Mouse (Mus musculus) MEL (cell line): ENCODE measurements at regions not wholly inside any gene's neighbourhood (a gene's known extent, or its start where the extent isn't known, plus 50 kb on each side); places are given as distances from the start of the nearest gene placed in this dataset.

ENCODE experiments used
- DNase-seq: peaks from one replicate; pipeline ENCODE4 v3.0.0; 2011; ENCODE audit warnings: low read depth, low spot score
- H3K27ac ChIP-seq: 2 replicates; pipeline ENCODE4 v1.5.1; 2012; ENCODE audit warnings: low read depth, mild to moderate bottlenecking, control low read depth, low read length, moderate library complexity; ENCODE audit not compliant: control insufficient read depth
- H3K27me3 ChIP-seq, 2 experiments: fragments of 150-350 bp in 1 of 2; sonication (generic) in 1 of 2; 2 replicates each; pipeline ENCODE4 v1.6.1; 2012; ENCODE audit warnings: low read length in 2 of 2, mild to moderate bottlenecking in 2 of 2, improper control_type of control experiment in 1 of 2, moderate library complexity in 1 of 2; ENCODE audit not compliant: insufficient read depth in 2 of 2, control insufficient read depth in 1 of 2
- H3K36me3 ChIP-seq, 2 experiments: 2 replicates each; pipeline ENCODE4 v1.6.1; 2012 to 2014; ENCODE audit warnings: low read length in 2 of 2, improper control_type of control experiment in 1 of 2, inconsistent platforms in 1 of 2, mild to moderate bottlenecking in 1 of 2; ENCODE audit not compliant: insufficient read depth in 2 of 2, control insufficient read depth in 1 of 2
- H3K4me1 ChIP-seq, 2 experiments: fragments of 150-350 bp in 1 of 2; sonication (generic) in 1 of 2; 2 replicates each; pipeline ENCODE4 v1.6.1; 2012; ENCODE audit warnings: low read length in 2 of 2, improper control_type of control experiment in 1 of 2, mild to moderate bottlenecking in 1 of 2; ENCODE audit not compliant: insufficient read depth in 2 of 2, control insufficient read depth in 1 of 2
- H3K4me3 ChIP-seq, 2 experiments: fragments of 150-350 bp in 1 of 2; sonication (generic) in 1 of 2; 2 replicates each; pipeline ENCODE4 v1.5.1; 2012; ENCODE audit warnings: low read depth in 2 of 2, low read length in 2 of 2, mild to moderate bottlenecking in 2 of 2, moderate library complexity in 2 of 2, control low read depth in 1 of 2, improper control_type of control experiment in 1 of 2; ENCODE audit not compliant: control insufficient read depth in 1 of 2, insufficient read depth in 1 of 2
- H3K79me2 ChIP-seq: 2 replicates; pipeline ENCODE4 v1.6.1; 2012; ENCODE audit warnings: mild to moderate bottlenecking, low read length, moderate library complexity; ENCODE audit not compliant: control insufficient read depth, poor library complexity, insufficient read depth
- H3K9ac ChIP-seq: 2 replicates; pipeline ENCODE4 v1.6.1; 2012; ENCODE audit warnings: low read depth, mild to moderate bottlenecking, control low read depth, low read length, moderate library complexity; ENCODE audit not compliant: control insufficient read depth, poor library complexity, severe bottlenecking
- H3K9me3 ChIP-seq: fragments of 150-350 bp; sonication (generic); replicated peaks from 2 replicates; pipeline ENCODE4 v1.6.1; 2012; ENCODE audit warnings: mild to moderate bottlenecking, low read length, improper control_type of control experiment, moderate library complexity; ENCODE audit not compliant: insufficient read depth
- CHD1 ChIP-seq: IDR thresholded peaks from 2 replicates; pipeline ENCODE4 v1.6.1; 2012; ENCODE audit warnings: low read depth, mild to moderate bottlenecking, inconsistent platforms, low read length, improper control_type of control experiment
- E2F4 ChIP-seq: IDR thresholded peaks from 2 replicates; pipeline ENCODE4 v1.6.1; 2011; ENCODE audit warnings: low read depth, low read length, improper control_type of control experiment, borderline replicate concordance
- ELF1 ChIP-seq: IDR thresholded peaks from 2 replicates; pipeline ENCODE4 v1.6.1; 2014; ENCODE audit warnings: low read depth, mild to moderate bottlenecking, inconsistent platforms, low read length, improper control_type of control experiment, moderate library complexity
- EP300 ChIP-seq, 2 experiments: IDR thresholded peaks; 2 replicates each; pipeline ENCODE4 v1.6.1; 2011; ENCODE audit warnings: improper control_type of control experiment in 2 of 2, low read length in 2 of 2, low read depth in 1 of 2, mild to moderate bottlenecking in 1 of 2
- ETS1 ChIP-seq: IDR thresholded peaks from 2 replicates; pipeline ENCODE4 v1.6.1; 2012; ENCODE audit warnings: low read depth, mild to moderate bottlenecking, inconsistent platforms, low read length, improper control_type of control experiment, moderate library complexity
- GABPA ChIP-seq: IDR thresholded peaks from 2 replicates; pipeline ENCODE4 v1.6.1; 2012; ENCODE audit warnings: low read depth, mild to moderate bottlenecking, inconsistent platforms, low read length, improper control_type of control experiment, moderate library complexity
- JUND ChIP-seq: IDR thresholded peaks from 2 replicates; pipeline ENCODE4 v1.6.1; 2011; ENCODE audit warnings: low read depth, mild to moderate bottlenecking, improper control_type of control experiment, low read length
- KAT2A ChIP-seq: conservative IDR thresholded peaks from 2 replicates; pipeline ENCODE4 v1.6.1; 2012; ENCODE audit warnings: low read depth, low read length, improper control_type of control experiment, inconsistent platforms
- MAFK ChIP-seq: IDR thresholded peaks from 2 replicates; pipeline ENCODE4 v1.6.1; 2011; ENCODE audit warnings: low read depth, mild to moderate bottlenecking, low read length, improper control_type of control experiment, borderline replicate concordance
- MAX ChIP-seq: IDR thresholded peaks from 2 replicates; pipeline ENCODE4 v1.6.1; 2011; ENCODE audit warnings: low read length, improper control_type of control experiment
- MAZ ChIP-seq: IDR thresholded peaks from 2 replicates; pipeline ENCODE4 v1.6.1; 2012; ENCODE audit warnings: low read depth, mild to moderate bottlenecking, inconsistent platforms, low read length, improper control_type of control experiment
- MXI1 ChIP-seq: IDR thresholded peaks from 2 replicates; pipeline ENCODE4 v1.6.1; 2011; ENCODE audit warnings: mild to moderate bottlenecking, low read depth, low read length, improper control_type of control experiment
- MYB ChIP-seq: IDR thresholded peaks from 2 replicates; pipeline ENCODE4 v1.6.1; 2011; ENCODE audit warnings: mild to moderate bottlenecking, low read depth, low read length, improper control_type of control experiment
- MYC ChIP-seq: IDR thresholded peaks from 2 replicates; pipeline ENCODE4 v1.6.1; 2011; ENCODE audit warnings: low read depth, mild to moderate bottlenecking, low read length, improper control_type of control experiment, moderate library complexity
- NELFE ChIP-seq: IDR thresholded peaks from 2 replicates; pipeline ENCODE4 v1.6.1; 2011; ENCODE audit warnings: low read depth, low read length, improper control_type of control experiment
- NRF1 ChIP-seq: IDR thresholded peaks from 2 replicates; pipeline ENCODE4 v1.6.1; 2014; ENCODE audit warnings: low read depth, mild to moderate bottlenecking, inconsistent platforms, low read length, improper control_type of control experiment, moderate library complexity; ENCODE audit not compliant: poor library complexity, insufficient read depth, severe bottlenecking
- POLR2A ChIP-seq, 2 experiments: IDR thresholded peaks; 2 replicates each; pipeline ENCODE4 v1.6.1; 2011 to 2012; ENCODE audit warnings: low read length in 2 of 2, mild to moderate bottlenecking in 2 of 2, control low read depth in 1 of 2, improper control_type of control experiment in 1 of 2, low read depth in 1 of 2, moderate library complexity in 1 of 2; ENCODE audit not compliant: control insufficient read depth in 1 of 2, insufficient read depth in 1 of 2, poor library complexity in 1 of 2
- RAD21 ChIP-seq: IDR thresholded peaks from 2 replicates; pipeline ENCODE4 v1.6.1; 2011; ENCODE audit warnings: mild to moderate bottlenecking, low read depth, low read length, improper control_type of control experiment
- SIN3A ChIP-seq: IDR thresholded peaks from 2 replicates; pipeline ENCODE4 v1.6.1; 2012; ENCODE audit warnings: low read length, improper control_type of control experiment, inconsistent platforms
- SMC3 ChIP-seq: IDR thresholded peaks from 2 replicates; pipeline ENCODE4 v1.6.1; 2011; ENCODE audit warnings: low read depth, low read length, improper control_type of control experiment
- TCF12 ChIP-seq: IDR thresholded peaks from 2 replicates; pipeline ENCODE4 v1.6.1; 2014; ENCODE audit warnings: low read depth, mild to moderate bottlenecking, inconsistent platforms, low read length, improper control_type of control experiment, moderate library complexity
- USF1 ChIP-seq: IDR thresholded peaks from 2 replicates; pipeline ENCODE4 v1.6.1; 2014; ENCODE audit warnings: low read depth, mild to moderate bottlenecking, inconsistent platforms, low read length, improper control_type of control experiment, moderate library complexity
- ZC3H11A ChIP-seq: IDR thresholded peaks from 2 replicates; pipeline ENCODE4 v1.6.1; 2012; ENCODE audit warnings: low read depth, mild to moderate bottlenecking, inconsistent platforms, low read length, improper control_type of control experiment
- ZKSCAN1 ChIP-seq: IDR thresholded peaks from 2 replicates; pipeline ENCODE4 v1.6.1; 2012; ENCODE audit warnings: low read depth, mild to moderate bottlenecking, inconsistent platforms, low read length, improper control_type of control experiment, moderate library complexity
- ZMIZ1 ChIP-seq: IDR thresholded peaks from 2 replicates; pipeline ENCODE4 v1.6.1; 2012; ENCODE audit warnings: low read depth, mild to moderate bottlenecking, inconsistent platforms, low read length, improper control_type of control experiment, moderate library complexity
- ZNF384 ChIP-seq: IDR thresholded peaks from 2 replicates; pipeline ENCODE4 v1.6.1; 2012; ENCODE audit warnings: low read depth, mild to moderate bottlenecking, inconsistent platforms, low read length, improper control_type of control experiment

- DNase-seq = no peak
- Histone ChIP-seq H3K4me3 (no peak overlapping the region), H3K27ac (no peak overlapping the region), H3K79me2 (no peaks in the 10 kb centered on the region), H3K9ac (no peak overlapping the region), H3K36me3 (no peaks in the 10 kb centered on the region), H3K27me3 (no peaks in the 10 kb centered on the region), H3K4me1 (no peaks in the 10 kb centered on the region), H3K9me3 (no peaks in the 10 kb centered on the region)
- TF ChIP-seq ZC3H11A (no peak), MAZ (no peak), E2F4 (no peak), ETS1 (no peak), MYC (no peak), ELF1 (no peak), MAFK (no peak), KAT2A (no peak), MYB (no peak), TCF12 (no peak), SMC3 (no peak), NELFE (no peak), CHD1 (no peak), ZMIZ1 (no peak), MXI1 (no peak), ZNF384 (no peak), USF1 (no peak), GABPA (no peak), SIN3A (no peak), EP300 (IDR thresholded peaks at IDR 0.05; ENCODE audit: low read depth in 1 of 2, low read length in 2 of 2) (no peak)
These were observed 364.3 kb downstream of the Lmo7 start for GRCm38 (mm10) chr14:102094105-102094504.

- no peaks in the 10 kb centered on the region for H3K27me3 ChIP-seq
- no peak overlapping the region for H3K9ac ChIP-seq
- no peaks in the 10 kb centered on the region for H3K4me1 ChIP-seq
- H3K79me2 ChIP-seq = no peaks in the 10 kb centered on the region
- DNase-seq = no peak
- TF ChIP-seq MAX (no peak), RAD21 (no peak), ZKSCAN1 (no peak), JUND (no peak), MYB (no peak), NRF1 (no peak), POLR2A (IDR thresholded peaks at IDR 0.05; ENCODE audit: control insufficient read depth in 1 of 2, insufficient read depth in 1 of 2, low read depth in 1 of 2, low read length in 2 of 2, poor library complexity in 1 of 2) (no peak)
- H3K36me3 ChIP-seq = no peaks in the 10 kb centered on the region
- H3K9me3 ChIP-seq = no peaks in the 10 kb centered on the region
- no peak overlapping the region for H3K4me3 ChIP-seq
- H3K27ac ChIP-seq = no peak overlapping the region
These were observed 362.8 kb downstream of the Lmo7 start for GRCm38 (mm10) chr14:102092557-102092956.
